Mouse (Mus musculus): Measurements from ENCODE around the gene 1700057G04Rik. TPM values are rescaled to one million over a fixed set of nuclear protein-coding genes. Genes with fewer than 3 reads are reported as not detected.
A peak's percentile ranks its signal among the peaks of the same experiment; 100 is the strongest.

Gene 1700057G04Rik
- polyA plus RNA-seq (2014; fragmentation: Nextera tagmentation; extraction: Ambion mirVana) = not detected in 2 replicates

GRCm38 (mm10) chr9:92309077-92309476 is at the start of gene 1700057G04Rik:
TSS of gene 1700057G04Rik (plus strand) at chr9:92309377.
- Histone ChIP-seq H3K4me3 (ENCODE audit: low read depth, low read length) (no peak within 1 kb of the TSS), H3K4me2 (ENCODE audit: low read length) (no peak within 1 kb of the TSS), H3K9me3 (ENCODE audit: control insufficient read depth, low read length) (no peaks in the 10 kb centered on the region), H3K9ac (ENCODE audit: low read length) (no peak within 1 kb of the TSS), H3K27ac (ENCODE audit: low read depth) (no peak within 1 kb of the TSS), H3K36me3 (ENCODE audit: control insufficient read depth, insufficient read depth, low read length) (no peaks in the 10 kb centered on the region), H3K27me3 (replicated peaks; ENCODE audit: control insufficient read depth, insufficient read depth, low read length) (no peaks in the 10 kb centered on the region), H3K4me1 (replicated peaks; ENCODE audit: control insufficient read depth, insufficient read depth, low read length) (0 out of 2 replicates have a peak, but pooled peaks cover 2% of the 10 kb centered on the region)
- WGBS = 76% methylated on average over 1 of the region's 1 CpGs
- ATAC-seq (replicated peaks; ENCODE audit: low FRiP score, low TSS enrichment, low read depth) (no peak), DNase-seq (ENCODE audit: low spot score) (no peak)

GRCm38 (mm10) chr9:92260481-92261159 is 48.6 kb upstream of the 1700057G04Rik start:
- Histone ChIP-seq H3K27ac (ENCODE audit: low read depth) (no peak overlapping the region), H3K9ac (ENCODE audit: low read length) (no peak overlapping the region), H3K36me3 (ENCODE audit: control insufficient read depth, insufficient read depth, low read length) (peaks cover 13% of the 10 kb centered on the region; the same call in 1 of the 2 replicates), H3K27me3 (replicated peaks; ENCODE audit: control insufficient read depth, insufficient read depth, low read length) (no peaks in the 10 kb centered on the region), H3K4me2 (ENCODE audit: low read length) (no peak overlapping the region), H3K4me3 (ENCODE audit: low read depth, low read length) (no peak overlapping the region), H3K4me1 (replicated peaks; ENCODE audit: control insufficient read depth, insufficient read depth, low read length) (no peaks in the 10 kb centered on the region), H3K9me3 (ENCODE audit: control insufficient read depth, low read length) (no peaks in the 10 kb centered on the region)
- ATAC-seq (replicated peaks; ENCODE audit: low FRiP score, low TSS enrichment, low read depth) (no peak), DNase-seq (ENCODE audit: low spot score) (no peak)
- WGBS = 64% methylated on average over 7 of the region's 7 CpGs

- DNase-seq (ENCODE audit: low spot score) = no peak
- H3K27me3 ChIP-seq (replicated peaks; ENCODE audit: control insufficient read depth, insufficient read depth, low read length) = no peaks in the 10 kb centered on the region
- no peaks in the 10 kb centered on the region for H3K9me3 ChIP-seq (ENCODE audit: control insufficient read depth, low read length)
- 79% methylated on average over 4 of the region's 4 CpGs for whole genome bisulfite sequencing
- no peak for ATAC-seq (replicated peaks; ENCODE audit: low FRiP score, low TSS enrichment, low read depth)
- no peak overlapping the region for H3K27ac ChIP-seq (ENCODE audit: low read depth)
- H3K4me2 ChIP-seq (ENCODE audit: low read length) = no peak overlapping the region
- peaks cover 3% of the 10 kb centered on the region; the same call in 1 of the 2 replicates for H3K4me1 ChIP-seq (replicated peaks; ENCODE audit: control insufficient read depth, insufficient read depth, low read length)
- peaks cover 43% of the 10 kb centered on the region for H3K36me3 ChIP-seq (ENCODE audit: control insufficient read depth, insufficient read depth, low read length)
- no peak overlapping the region for H3K9ac ChIP-seq (ENCODE audit: low read length)
- H3K4me3 ChIP-seq (ENCODE audit: low read depth, low read length) = no peak overlapping the region
Observed at GRCm38 (mm10) chr9:92265719-92266118, 43.5 kb upstream of the 1700057G04Rik start.

- ATAC-seq (replicated peaks; ENCODE audit: low FRiP score, low TSS enrichment, low read depth) = peak; percentile 40; the same call in 1 of the 2 replicates
- no peak overlapping the region for H3K9ac ChIP-seq (ENCODE audit: low read length)
- WGBS = 58% methylated on average over 8 of the region's 8 CpGs
Observed at GRCm38 (mm10) chr9:92266558-92267171, 42.5 kb upstream of the 1700057G04Rik start.

GRCm38 (mm10) chr9:92267732-92268131 is 41.4 kb upstream of the 1700057G04Rik start:
- no peak overlapping the region for H3K27ac ChIP-seq (ENCODE audit: low read depth)
- no peak overlapping the region for H3K4me3 ChIP-seq (ENCODE audit: low read depth, low read length)
- ATAC-seq (replicated peaks; ENCODE audit: low FRiP score, low TSS enrichment, low read depth) = no peak
- no peak overlapping the region for H3K4me2 ChIP-seq (ENCODE audit: low read length)
- WGBS = 67% methylated on average over 1 of the region's 1 CpGs
- H3K36me3 ChIP-seq (ENCODE audit: control insufficient read depth, insufficient read depth, low read length) = peaks cover 45% of the 10 kb centered on the region
- DNase-seq (ENCODE audit: low spot score) = no peak
- peaks cover 3% of the 10 kb centered on the region; the same call in 1 of the 2 replicates for H3K4me1 ChIP-seq (replicated peaks; ENCODE audit: control insufficient read depth, insufficient read depth, low read length)
- no peaks in the 10 kb centered on the region for H3K9me3 ChIP-seq (ENCODE audit: control insufficient read depth, low read length)
- H3K9ac ChIP-seq (ENCODE audit: low read length) = no peak overlapping the region
- H3K27me3 ChIP-seq (replicated peaks; ENCODE audit: control insufficient read depth, insufficient read depth, low read length) = no peaks in the 10 kb centered on the region

More at GRCm38 (mm10) chr9:92266558-92267171, 42.5 kb upstream of the 1700057G04Rik start:
- Histone ChIP-seq H3K4me2 (ENCODE audit: low read length) (no peak overlapping the region), H3K4me3 (ENCODE audit: low read depth, low read length) (no peak overlapping the region), H3K27me3 (replicated peaks; ENCODE audit: control insufficient read depth, insufficient read depth, low read length) (no peaks in the 10 kb centered on the region), H3K36me3 (ENCODE audit: control insufficient read depth, insufficient read depth, low read length) (peaks cover 45% of the 10 kb centered on the region), H3K9me3 (ENCODE audit: control insufficient read depth, low read length) (no peaks in the 10 kb centered on the region), H3K27ac (ENCODE audit: low read depth) (no peak overlapping the region), H3K4me1 (replicated peaks; ENCODE audit: control insufficient read depth, insufficient read depth, low read length) (peaks cover 3% of the 10 kb centered on the region; the same call in 1 of the 2 replicates)
- no peak for DNase-seq (ENCODE audit: low spot score)

- no peak overlapping the region for H3K27ac ChIP-seq (ENCODE audit: low read depth)
- no peaks in the 10 kb centered on the region for H3K9me3 ChIP-seq (ENCODE audit: control insufficient read depth, low read length)
- no peak overlapping the region for H3K9ac ChIP-seq (ENCODE audit: low read length)
- H3K4me1 ChIP-seq (replicated peaks; ENCODE audit: control insufficient read depth, insufficient read depth, low read length) = peaks cover 16% of the 10 kb centered on the region
- ATAC-seq (replicated peaks; ENCODE audit: low FRiP score, low TSS enrichment, low read depth) (no peak), DNase-seq (ENCODE audit: low spot score) (no peak)
- WGBS = 94% methylated on average over 5 of the region's 5 CpGs
- no peak overlapping the region for H3K4me3 ChIP-seq (ENCODE audit: low read depth, low read length)
- H3K4me2 ChIP-seq (ENCODE audit: low read length) = no peak overlapping the region
- H3K36me3 ChIP-seq (ENCODE audit: control insufficient read depth, insufficient read depth, low read length) = peaks cover 40% of the 10 kb centered on the region
- H3K27me3 ChIP-seq (replicated peaks; ENCODE audit: control insufficient read depth, insufficient read depth, low read length) = no peaks in the 10 kb centered on the region
Observed at GRCm38 (mm10) chr9:92269829-92270404, 39.3 kb upstream of the 1700057G04Rik start.

- no peak overlapping the region for H3K9ac ChIP-seq (ENCODE audit: low read length)
- no peak for ATAC-seq (replicated peaks; ENCODE audit: low FRiP score, low TSS enrichment, low read depth)
- H3K9me3 ChIP-seq (ENCODE audit: control insufficient read depth, low read length) = no peaks in the 10 kb centered on the region
- H3K4me1 ChIP-seq (replicated peaks; ENCODE audit: control insufficient read depth, insufficient read depth, low read length) = peaks cover 16% of the 10 kb centered on the region
- no peak overlapping the region for H3K4me3 ChIP-seq (ENCODE audit: low read depth, low read length)
- H3K4me2 ChIP-seq (ENCODE audit: low read length) = no peak overlapping the region
- 64% methylated on average over 4 of the region's 4 CpGs for WGBS
- H3K27me3 ChIP-seq (replicated peaks; ENCODE audit: control insufficient read depth, insufficient read depth, low read length) = no peaks in the 10 kb centered on the region
- peaks cover 35% of the 10 kb centered on the region for H3K36me3 ChIP-seq (ENCODE audit: control insufficient read depth, insufficient read depth, low read length)
- H3K27ac ChIP-seq (ENCODE audit: low read depth) = no peak overlapping the region
- no peak for DNase-seq (ENCODE audit: low spot score)
Observed at GRCm38 (mm10) chr9:92270927-92271326, 38.2 kb upstream of the 1700057G04Rik start.

GRCm38 (mm10) chr9:92272650-92273049 is 36.5 kb upstream of the 1700057G04Rik start:
- DNase-seq (ENCODE audit: low spot score) = no peak
- no peak for ATAC-seq (replicated peaks; ENCODE audit: low FRiP score, low TSS enrichment, low read depth)
- H3K4me1 ChIP-seq (replicated peaks; ENCODE audit: control insufficient read depth, insufficient read depth, low read length) = peaks cover 13% of the 10 kb centered on the region; the same call in 1 of the 2 replicates
- H3K27me3 ChIP-seq (replicated peaks; ENCODE audit: control insufficient read depth, insufficient read depth, low read length) = no peaks in the 10 kb centered on the region
- H3K4me2 ChIP-seq (ENCODE audit: low read length) = no peak overlapping the region
- H3K4me3 ChIP-seq (ENCODE audit: low read depth, low read length) = no peak overlapping the region
- H3K36me3 ChIP-seq (ENCODE audit: control insufficient read depth, insufficient read depth, low read length) = peaks cover 28% of the 10 kb centered on the region
- no peak overlapping the region for H3K9ac ChIP-seq (ENCODE audit: low read length)
- 82% methylated on average over 4 of the region's 4 CpGs for WGBS
- no peak overlapping the region for H3K27ac ChIP-seq (ENCODE audit: low read depth)
- H3K9me3 ChIP-seq (ENCODE audit: control insufficient read depth, low read length) = no peaks in the 10 kb centered on the region
